In genomic region chr2:153108313-153109264, GRCm38 (mm10) we compare ENCODE assay signal across 8 mouse cellular contexts. TPM values are rescaled to one million over a fixed set of nuclear protein-coding genes. Genes with fewer than 3 reads are reported as not detected.
DNase-seq lines count a peak whose midpoint lies in the region; ATAC-seq and TF ChIP-seq lines count a peak whose summit lies in the region.

Hck (plus strand) TSS chr2:153108468.

- peak within 1 kb of the TSS; percentile 93 for H3K4me3 ChIP-seq in E14TG2a.4 (replicated peaks; ENCODE audit: low read length)
- H3K4me3 ChIP-seq in forebrain, embryonic 10.5 days = peak within 1 kb of the TSS; percentile 57
- H3K4me3 ChIP-seq in hindbrain, embryonic 10.5 days = peak within 1 kb of the TSS; percentile 59
- H3K4me3 ChIP-seq in limb, embryonic 12.5 days (replicated peaks) = peak within 1 kb of the TSS; percentile 46
- peak within 1 kb of the TSS; percentile 61 for H3K4me3 ChIP-seq in midbrain, embryonic 10.5 days

- peak within 1 kb of the TSS; percentile 71 for H3K4me2 ChIP-seq in limb, embryonic 12.5 days

- TF ChIP-seq CTCF in E14TG2a.4 (conservative IDR thresholded peaks at IDR 0.05; ENCODE audit: low read length) = no peak

- WGBS in forebrain, embryonic 10.5 days = 2% methylated on average over 52 of the region's 52 CpGs
- 3% methylated on average over 52 of the region's 52 CpGs for whole genome bisulfite sequencing in hindbrain, embryonic 10.5 days
- WGBS in limb, embryonic 12.5 days = 3% methylated on average over 52 of the region's 52 CpGs
- 3% methylated on average over 49 of the region's 52 CpGs for WGBS in midbrain, embryonic 10.5 days

- peaks cover 44% of the 10 kb centered on the region for H3K36me3 ChIP-seq in E14TG2a.4 (ENCODE audit: insufficient read depth, low read length)
- H3K36me3 ChIP-seq in forebrain, embryonic 10.5 days (replicated peaks) = no peaks in the 10 kb centered on the region
- no peaks in the 10 kb centered on the region for H3K36me3 ChIP-seq in hindbrain, embryonic 10.5 days
- no peaks in the 10 kb centered on the region for H3K36me3 ChIP-seq in limb, embryonic 12.5 days
- H3K36me3 ChIP-seq in midbrain, embryonic 10.5 days = no peaks in the 10 kb centered on the region
- no peaks in the 10 kb centered on the region for H3K36me3 ChIP-seq in splenic B cell, adult 2 months (ENCODE audit: control insufficient read depth, insufficient read depth, low read length, poor library complexity, severe bottlenecking)

- peak; percentile 80 for DNase-seq in adrenal gland, adult 2 months
- peak; percentile 28 for DNase-seq in forebrain, embryonic 10.5 days (ENCODE audit: extremely low spot score, low spot score)
- DNase-seq in hindbrain, embryonic 10.5 days (ENCODE audit: low spot score) = peak; percentile 43
- DNase-seq in midbrain, embryonic 10.5 days (ENCODE audit: low spot score) = peak; percentile 52
- peak; percentile 72 for DNase-seq in splenic B cell, adult 2 months (ENCODE audit: low read depth, low spot score)

- H3K27ac ChIP-seq in forebrain, embryonic 10.5 days = no peak within 1 kb of the TSS
- H3K27ac ChIP-seq in hindbrain, embryonic 10.5 days = peak within 1 kb of the TSS; percentile 67; the same call in 1 of the 2 replicates
- H3K27ac ChIP-seq in limb, embryonic 12.5 days = no peak within 1 kb of the TSS
- peak within 1 kb of the TSS; percentile 69; the same call in 1 of the 2 replicates for H3K27ac ChIP-seq in midbrain, embryonic 10.5 days (replicated peaks)

- 0 out of 2 replicates have a peak, but pooled peaks have one; percentile 28 for ATAC-seq in limb, embryonic 12.5 days (ENCODE audit: insufficient number of reproducible peaks, insufficient read depth, low FRiP score, low TSS enrichment, low read depth)
- no peak for ATAC-seq in inflammation-experienced regulatory T-cells, adult 6 months

- 0 out of 2 replicates have a peak, but pooled peaks cover 2% of the 10 kb centered on the region for H3K27me3 ChIP-seq in E14TG2a.4 (ENCODE audit: insufficient read depth, low read length)
- peaks cover 81% of the 10 kb centered on the region for H3K27me3 ChIP-seq in forebrain, embryonic 10.5 days (ENCODE audit: poor library complexity, severe bottlenecking)
- H3K27me3 ChIP-seq in hindbrain, embryonic 10.5 days (ENCODE audit: insufficient read depth, poor library complexity, severe bottlenecking) = peaks cover 70% of the 10 kb centered on the region
- H3K27me3 ChIP-seq in limb, embryonic 12.5 days = peaks cover 86% of the 10 kb centered on the region
- peaks cover 65% of the 10 kb centered on the region for H3K27me3 ChIP-seq in midbrain, embryonic 10.5 days (ENCODE audit: low read depth, poor library complexity, severe bottlenecking)
- H3K27me3 ChIP-seq in splenic B cell, adult 2 months (ENCODE audit: control insufficient read depth, insufficient read depth, low read length, poor library complexity, severe bottlenecking) = no peaks in the 10 kb centered on the region

- H3K9me3 ChIP-seq in E14TG2a.4 (ENCODE audit: low read length) = no peaks in the 10 kb centered on the region
- no peaks in the 10 kb centered on the region for H3K9me3 ChIP-seq in forebrain, embryonic 10.5 days
- no peaks in the 10 kb centered on the region for H3K9me3 ChIP-seq in hindbrain, embryonic 10.5 days
- no peaks in the 10 kb centered on the region for H3K9me3 ChIP-seq in limb, embryonic 12.5 days
- H3K9me3 ChIP-seq in midbrain, embryonic 10.5 days (replicated peaks) = no peaks in the 10 kb centered on the region

- H3K9ac ChIP-seq in limb, embryonic 12.5 days (replicated peaks) = no peak within 1 kb of the TSS; the same call in 1 of the 2 replicates

- peaks cover 87% of the 10 kb centered on the region for H3K4me1 ChIP-seq in E14TG2a.4 (replicated peaks; ENCODE audit: low read depth, low read length)
- peaks cover 21% of the 10 kb centered on the region for H3K4me1 ChIP-seq in forebrain, embryonic 10.5 days
- peaks cover 18% of the 10 kb centered on the region for H3K4me1 ChIP-seq in hindbrain, embryonic 10.5 days (replicated peaks)
- H3K4me1 ChIP-seq in limb, embryonic 12.5 days (replicated peaks) = peaks cover 18% of the 10 kb centered on the region
- H3K4me1 ChIP-seq in midbrain, embryonic 10.5 days = peaks cover 21% of the 10 kb centered on the region

RNA-seq across cellular contexts. Expression of gene Hck, which starts in this region (rescaled TPM):
- total RNA-seq in adrenal gland, adult 2 months (2021) = 1 to 10 TPM; 3.1 to 4.6 TPM
- 4.2 and 4.7 TPM in 2 replicates for polyA plus RNA-seq in adrenal gland, adult 2 months (2012; rRNA removed)
- polyA plus RNA-seq in forebrain, embryonic 10.5 days (2016; fragmentation: Nextera tagmentation; extraction: Ambion mirVana) = 0.92 and 1.5 TPM in 2 replicates
- polyA plus RNA-seq in hindbrain, embryonic 10.5 days (2016; fragmentation: Nextera tagmentation; extraction: Ambion mirVana) = 1.4 and 2.7 TPM in 2 replicates
- polyA plus RNA-seq in limb, embryonic 12.5 days (2016; fragmentation: Nextera tagmentation; extraction: Ambion mirVana) = 2.9 and 3.9 TPM in 2 replicates
- 2.1 and 2.2 TPM in 2 replicates for polyA plus RNA-seq in midbrain, embryonic 10.5 days (2016; fragmentation: Nextera tagmentation; extraction: Ambion mirVana)
- 1 to 10 TPM in 1 of 3 experiments, under 1 TPM in 1, not detected in 1; 0.28 to 1.0 TPM for polyA plus RNA-seq in inflammation-experienced regulatory T-cells, adult 6 months (2017; shearing (Covaris generic))

Comparison
In these comparisons a context has a peak if more than half of its experiments do, and no peak if none do; other contexts are left out.
1. DNase-seq: peak in every context shown above with its lines; median percentile 80 in adrenal gland, adult 2 months; 72 in splenic B cell, adult 2 months; 52 in midbrain, embryonic 10.5 days; 43 in hindbrain, embryonic 10.5 days; 28 in forebrain, embryonic 10.5 days.
2. H3K27ac ChIP-seq: peak in hindbrain, embryonic 10.5 days (single experiment) and midbrain, embryonic 10.5 days (single experiment); none in forebrain, embryonic 10.5 days (single experiment) and limb, embryonic 12.5 days (single experiment).
3. Peak in every context shown above with its lines, with median percentiles within 50 percentile points of each other: H3K4me3 ChIP-seq.